Mouse (Mus musculus): Measurements from ENCODE around the gene Fam83b.

The Fam83b gene

GRCm38 (mm10) chr9:76566515-76567280 is at the start of gene Fam83b:
TSS of gene Fam83b (minus strand) at chr9:76567116.
- DNase-seq (ENCODE audit: low read depth in 2 of 2, low spot score in 2 of 2): no peak

DNA sequence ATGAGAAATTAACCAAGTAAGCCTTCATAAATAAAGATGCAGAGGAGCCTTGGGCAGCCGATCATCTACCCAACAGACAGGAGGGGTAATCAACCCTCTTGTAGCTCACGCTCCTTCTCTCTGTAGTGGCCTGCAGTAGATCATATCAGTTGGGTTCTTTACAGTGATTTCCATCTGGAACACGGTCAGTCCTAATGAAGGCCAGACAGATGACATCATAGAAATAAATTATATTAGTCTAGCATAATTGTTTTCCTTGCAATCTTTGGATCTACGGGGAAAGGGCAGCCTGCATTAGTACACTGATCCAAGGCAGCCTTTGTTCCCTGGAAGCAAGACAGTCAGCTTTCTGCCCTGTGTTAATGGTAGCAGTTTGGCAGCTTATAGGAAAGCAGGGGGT is 47.2 kb upstream of the Fam83b start:
- no peak for DNase-seq (ENCODE audit: low read depth in 2 of 2, low spot score in 2 of 2)

- DNase-seq (ENCODE audit: low read depth in 2 of 2, low spot score in 2 of 2): no peak
These were observed 36.8 kb upstream of the Fam83b start for GRCm38 (mm10) chr9:76603744-76604143.

- no peak for DNase-seq (ENCODE audit: low read depth in 2 of 2, low spot score in 2 of 2)
These were observed 36.0 kb upstream of the Fam83b start for GRCm38 (mm10) chr9:76602874-76603273.

GRCm38 (mm10) chr9:76597395-76597794 is 30.5 kb upstream of the Fam83b start:
- no peak for DNase-seq (ENCODE audit: low read depth in 2 of 2, low spot score in 2 of 2)

GRCm38 (mm10) chr9:76593841-76594240 is 26.9 kb upstream of the Fam83b start:
- DNase-seq (ENCODE audit: low read depth in 2 of 2, low spot score in 2 of 2): no peak

- DNase-seq (ENCODE audit: low read depth in 2 of 2, low spot score in 2 of 2): no peak
These were observed 17.0 kb upstream of the Fam83b start for GRCm38 (mm10) chr9:76583943-76584342.

- no peak for DNase-seq (ENCODE audit: low read depth in 2 of 2, low spot score in 2 of 2)
These were observed 15.1 kb upstream of the Fam83b start for GRCm38 (mm10) chr9:76581966-76582365.

DNA sequence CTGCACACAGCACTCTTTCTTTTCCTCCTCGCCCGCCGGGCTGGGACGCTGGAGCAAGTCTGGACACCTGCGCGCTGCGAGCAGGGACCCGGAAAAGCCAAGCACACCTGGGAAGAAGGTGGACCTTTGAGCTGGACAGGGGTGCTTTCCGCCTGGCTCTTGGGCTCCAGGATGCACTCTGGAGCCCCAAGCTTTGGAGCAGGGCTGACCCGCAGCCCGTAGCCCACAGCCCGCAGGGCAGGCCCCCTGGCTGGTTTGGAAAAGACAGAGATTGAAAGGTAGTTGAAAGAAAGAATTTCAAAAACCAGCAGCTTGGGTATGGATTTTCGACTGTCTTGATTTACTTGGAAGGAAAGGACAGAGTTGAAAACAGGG is 352 bp upstream of the Fam83b start:
- no peak for DNase-seq (ENCODE audit: low read depth in 2 of 2, low spot score in 2 of 2)

DNA sequence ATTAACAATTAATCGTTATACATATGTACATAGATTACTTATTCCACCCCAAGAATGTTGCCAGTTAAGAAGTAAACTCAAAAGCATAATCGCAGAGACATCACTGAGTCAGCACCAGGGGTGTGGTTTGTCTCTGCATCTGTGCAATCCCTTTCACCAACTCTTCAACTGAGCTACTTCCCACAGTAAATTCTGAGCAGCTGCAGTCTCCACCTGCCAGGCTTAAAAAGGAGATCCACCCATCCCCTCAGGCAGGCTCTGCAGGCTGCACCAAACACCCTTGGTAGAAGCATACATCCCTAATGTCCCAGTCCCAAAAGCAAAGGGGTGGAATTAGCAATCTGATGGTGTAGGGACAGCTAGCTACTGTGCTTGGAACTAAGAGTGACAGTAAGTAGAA is 1.3 kb downstream of the Fam83b start:
- DNase-seq (ENCODE audit: low read depth in 2 of 2, low spot score in 2 of 2): no peak

- DNase-seq (ENCODE audit: low read depth in 2 of 2, low spot score in 2 of 2): no peak
These were observed 2.8 kb downstream of the Fam83b start for GRCm38 (mm10) chr9:76564071-76564470.

GRCm38 (mm10) chr9:76562794-76563193 is 4.1 kb downstream of the Fam83b start:
- no peak for DNase-seq (ENCODE audit: low read depth in 2 of 2, low spot score in 2 of 2)

DNA sequence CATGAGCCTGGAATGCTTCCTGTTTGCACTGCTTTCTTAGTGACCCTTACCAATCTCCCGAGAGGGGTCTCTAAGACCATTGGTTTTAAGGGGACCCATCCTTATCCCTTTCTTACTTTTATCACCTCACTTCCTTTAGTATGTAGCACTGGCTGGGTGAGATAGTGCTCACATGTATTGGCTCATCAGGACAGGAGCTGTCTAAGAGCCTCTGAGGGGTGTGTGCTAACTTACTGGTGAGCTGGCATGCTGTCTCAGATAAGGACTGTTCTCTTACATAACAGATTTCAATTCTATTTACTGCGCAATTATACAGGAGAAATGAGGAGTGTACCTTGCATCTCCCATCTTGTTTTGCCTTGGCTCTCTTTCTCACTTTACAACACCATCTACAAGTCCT is 7.7 kb downstream of the Fam83b start:
- DNase-seq (ENCODE audit: low read depth in 2 of 2, low spot score in 2 of 2): no peak

DNA sequence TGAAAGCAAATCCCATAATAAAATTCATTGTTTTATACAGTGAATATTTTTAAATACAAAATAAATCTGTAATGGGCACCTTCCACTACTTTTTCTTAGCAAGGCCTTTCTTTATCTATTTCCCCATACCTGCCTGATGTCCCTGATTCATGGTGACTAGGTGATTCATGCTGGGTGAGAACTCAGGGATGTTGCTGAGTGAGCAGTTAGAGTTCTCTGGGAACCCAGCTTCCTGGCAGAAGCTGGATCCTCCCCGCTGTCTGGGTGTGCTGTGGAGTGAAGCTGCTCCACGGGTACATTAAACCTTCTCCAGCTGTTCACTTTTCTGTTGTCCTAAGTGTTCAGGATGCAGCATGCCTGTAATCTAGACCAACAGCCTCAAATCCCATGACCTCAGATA is 13.2 kb downstream of the Fam83b start:
- DNase-seq (ENCODE audit: low read depth in 2 of 2, low spot score in 2 of 2): no peak

DNA sequence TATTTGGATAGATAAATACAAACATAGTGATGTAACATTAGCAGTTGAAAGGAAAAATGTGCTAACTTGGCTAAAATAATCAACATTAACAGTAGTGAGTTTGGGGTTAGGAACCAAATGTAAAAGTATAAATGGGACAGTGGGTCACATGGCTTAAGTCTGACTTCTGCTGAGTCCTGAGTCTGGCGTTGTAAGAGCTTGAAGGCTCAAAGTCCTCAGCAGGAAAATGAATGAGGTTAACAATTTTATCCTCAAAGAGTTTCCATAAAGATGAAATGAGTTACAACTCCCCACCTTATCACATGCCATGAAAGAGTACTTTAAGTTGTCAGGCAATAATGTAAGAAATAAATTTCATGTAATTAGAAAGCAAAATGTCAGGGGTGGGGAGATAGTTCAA is 13.8 kb downstream of the Fam83b start:
- DNase-seq (ENCODE audit: low read depth in 2 of 2, low spot score in 2 of 2): no peak

- DNase-seq (ENCODE audit: low read depth in 2 of 2, low spot score in 2 of 2): no peak
These were observed 20.2 kb downstream of the Fam83b start for GRCm38 (mm10) chr9:76546714-76547113.

- DNase-seq (ENCODE audit: low read depth in 2 of 2, low spot score in 2 of 2): no peak
These were observed 26.2 kb downstream of the Fam83b start for GRCm38 (mm10) chr9:76540684-76541083.

DNA sequence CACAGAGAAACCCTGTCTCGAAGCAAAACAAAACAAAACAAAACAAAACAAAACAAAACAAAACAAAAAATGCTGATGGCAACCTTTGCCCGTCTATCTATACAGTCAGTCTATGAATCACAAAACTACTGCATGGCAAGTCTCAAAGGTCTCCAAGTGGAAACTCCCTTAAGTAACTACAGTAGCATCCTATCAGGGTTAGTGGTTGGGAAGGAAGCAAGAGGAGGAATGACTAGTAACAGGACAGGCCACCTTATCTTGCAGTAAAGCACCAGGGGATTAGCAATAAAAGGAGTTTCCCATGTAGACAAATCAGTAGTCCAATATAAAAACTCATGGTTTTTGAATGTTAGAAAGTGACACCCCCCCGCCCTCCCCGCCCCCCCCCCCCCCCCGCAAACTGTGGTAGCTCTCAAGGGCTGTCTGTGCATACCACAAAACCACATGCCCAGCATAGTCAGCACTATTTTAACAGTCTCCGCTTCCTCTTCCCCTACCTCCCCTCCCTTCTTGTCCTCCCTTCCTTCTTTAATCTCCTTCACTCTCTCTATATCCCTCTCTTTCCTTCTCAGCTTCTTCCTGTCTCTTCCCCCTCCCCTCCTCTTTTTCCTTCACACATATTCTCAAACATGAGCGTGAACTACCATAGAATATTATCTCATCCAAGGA is 26.8 kb downstream of the Fam83b start:
- DNase-seq (ENCODE audit: low read depth in 2 of 2, low spot score in 2 of 2): no peak

DNA sequence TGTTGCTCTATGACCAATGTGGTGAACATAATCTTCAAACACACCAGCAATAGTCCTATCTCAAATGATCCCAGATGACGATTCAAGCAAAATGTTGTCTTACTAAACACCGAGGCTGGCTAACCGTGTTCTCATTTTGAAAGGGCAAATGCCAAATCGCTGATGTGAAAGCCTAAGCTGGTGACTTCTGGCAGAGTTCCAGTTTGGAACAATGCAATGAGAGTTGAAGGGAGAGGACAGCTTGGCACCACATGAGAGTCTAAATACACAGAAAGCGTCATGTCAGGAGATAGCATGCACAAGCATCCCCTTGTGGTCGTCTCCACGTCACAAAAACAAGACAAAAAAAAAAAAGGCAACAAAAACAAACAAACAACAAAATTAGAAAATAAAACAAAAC is 27.6 kb downstream of the Fam83b start:
- DNase-seq (ENCODE audit: low read depth in 2 of 2, low spot score in 2 of 2): no peak

- DNase-seq (ENCODE audit: low read depth in 2 of 2, low spot score in 2 of 2): no peak
These were observed 30.9 kb downstream of the Fam83b start for GRCm38 (mm10) chr9:76536032-76536431.

- DNase-seq (ENCODE audit: low read depth in 2 of 2, low spot score in 2 of 2): no peak
These were observed 34.5 kb downstream of the Fam83b start for GRCm38 (mm10) chr9:76532403-76532802.

- no peak for DNase-seq (ENCODE audit: low read depth in 2 of 2, low spot score in 2 of 2)
These were observed 35.5 kb downstream of the Fam83b start for GRCm38 (mm10) chr9:76531368-76531767.

- DNase-seq (ENCODE audit: low read depth in 2 of 2, low spot score in 2 of 2): no peak
These were observed 41.3 kb downstream of the Fam83b start for GRCm38 (mm10) chr9:76525592-76525991.
